Mouse (Mus musculus): ENCODE measurements around the gene Arhgef10l. TPM values are rescaled to one million over a fixed set of nuclear protein-coding genes. Genes with fewer than 3 reads are reported as not detected.

Arhgef10l gene
- polyA plus RNA-seq, 1 experiment from 2014 or later, result 32.3 TPM

- H3K27ac ChIP-seq, result 0 out of 2 replicates have a peak overlapping the region, but pooled peaks have one; percentile 19
- 71% methylated on average over 7 of the region's 7 CpGs for WGBS
- 0 out of 2 replicates have a peak, but pooled peaks cover 5% of the 10 kb centered on the region for H3K27me3 ChIP-seq (ENCODE audit: insufficient read depth, poor library complexity, severe bottlenecking)
- no peak overlapping the region for H3K4me3 ChIP-seq
- no peak for DNase-seq (ENCODE audit: low spot score)
- H3K9me3 ChIP-seq, result no peaks in the 10 kb centered on the region
- no peaks in the 10 kb centered on the region for H3K36me3 ChIP-seq
- peaks cover 44% of the 10 kb centered on the region for H3K4me1 ChIP-seq (replicated peaks)
Observed at GRCm38 (mm10) chr4:140665053-140665452, 759 bp downstream of the Arhgef10l start.

GRCm38 (mm10) chr4:140662882-140663585 lies 2.8 kb downstream of the Arhgef10l start:
- peaks cover 62% of the 10 kb centered on the region for H3K4me1 ChIP-seq (replicated peaks)
- H3K27me3 ChIP-seq (ENCODE audit: insufficient read depth, poor library complexity, severe bottlenecking), result peaks cover 5% of the 10 kb centered on the region; the same call in 1 of the 2 replicates
- no peaks in the 10 kb centered on the region for H3K36me3 ChIP-seq
- no peaks in the 10 kb centered on the region for H3K9me3 ChIP-seq
- peak overlapping the region; percentile 79 for H3K27ac ChIP-seq
- H3K4me3 ChIP-seq, result no peak overlapping the region
- WGBS, result 31% methylated on average over 10 of the region's 10 CpGs
- DNase-seq (ENCODE audit: low spot score), result no peak

- Histone ChIP-seq H3K27ac (peak overlapping the region; percentile 79), H3K36me3 (no peaks in the 10 kb centered on the region), H3K4me1 (replicated peaks) (peaks cover 68% of the 10 kb centered on the region), H3K27me3 (ENCODE audit: insufficient read depth, poor library complexity, severe bottlenecking) (peaks cover 5% of the 10 kb centered on the region; the same call in 1 of the 2 replicates), H3K4me3 (no peak overlapping the region), H3K9me3 (no peaks in the 10 kb centered on the region)
- DNase-seq (ENCODE audit: low spot score), result no peak
- 39% methylated on average over 7 of the region's 7 CpGs for WGBS
Observed at GRCm38 (mm10) chr4:140662453-140662852, 3.4 kb downstream of the Arhgef10l start.

- Histone ChIP-seq H3K27ac (peak overlapping the region; percentile 79), H3K4me3 (no peak overlapping the region), H3K36me3 (no peaks in the 10 kb centered on the region), H3K27me3 (ENCODE audit: insufficient read depth, poor library complexity, severe bottlenecking) (peaks cover 5% of the 10 kb centered on the region; the same call in 1 of the 2 replicates), H3K4me1 (replicated peaks) (peaks cover 77% of the 10 kb centered on the region), H3K9me3 (no peaks in the 10 kb centered on the region)
- DNase-seq (ENCODE audit: low spot score), result no peak
- 79% methylated on average over 18 of the region's 18 CpGs for WGBS
Observed at GRCm38 (mm10) chr4:140661406-140662022, 4.3 kb downstream of the Arhgef10l start.

- Histone ChIP-seq H3K4me3 (peak overlapping the region; percentile 36), H3K4me1 (replicated peaks) (peaks cover 58% of the 10 kb centered on the region), H3K36me3 (no peaks in the 10 kb centered on the region), H3K27me3 (ENCODE audit: insufficient read depth, poor library complexity, severe bottlenecking) (peaks cover 2% of the 10 kb centered on the region; the same call in 1 of the 2 replicates), H3K27ac (peak overlapping the region; percentile 94), H3K9me3 (no peaks in the 10 kb centered on the region)
- DNase-seq (ENCODE audit: low spot score), result peak; percentile 75
- 4% methylated on average over 24 of the region's 24 CpGs for WGBS
Observed at GRCm38 (mm10) chr4:140657681-140658575, 7.9 kb downstream of the Arhgef10l start.

GRCm38 (mm10) chr4:140656529-140656928 lies 9.3 kb downstream of the Arhgef10l start:
- peaks cover 44% of the 10 kb centered on the region for H3K4me1 ChIP-seq (replicated peaks)
- peaks cover 2% of the 10 kb centered on the region; the same call in 1 of the 2 replicates for H3K27me3 ChIP-seq (ENCODE audit: insufficient read depth, poor library complexity, severe bottlenecking)
- no peak overlapping the region for H3K4me3 ChIP-seq
- no peak for DNase-seq (ENCODE audit: low spot score)
- H3K27ac ChIP-seq, result peak overlapping the region; percentile 94
- 73% methylated on average over 8 of the region's 8 CpGs for WGBS
- H3K9me3 ChIP-seq, result no peaks in the 10 kb centered on the region
- H3K36me3 ChIP-seq, result no peaks in the 10 kb centered on the region

GRCm38 (mm10) chr4:140654798-140655197 lies 11.0 kb downstream of the Arhgef10l start:
- Histone ChIP-seq H3K27ac (no peak overlapping the region), H3K4me3 (no peak overlapping the region), H3K27me3 (ENCODE audit: insufficient read depth, poor library complexity, severe bottlenecking) (peaks cover 2% of the 10 kb centered on the region; the same call in 1 of the 2 replicates), H3K36me3 (no peaks in the 10 kb centered on the region), H3K9me3 (no peaks in the 10 kb centered on the region), H3K4me1 (replicated peaks) (peaks cover 43% of the 10 kb centered on the region)
- no peak for DNase-seq (ENCODE audit: low spot score)
- WGBS, result 82% methylated on average over 8 of the region's 8 CpGs

GRCm38 (mm10) chr4:140653835-140654583 lies 11.8 kb downstream of the Arhgef10l start:
- Histone ChIP-seq H3K36me3 (no peaks in the 10 kb centered on the region), H3K27me3 (ENCODE audit: insufficient read depth, poor library complexity, severe bottlenecking) (peaks cover 2% of the 10 kb centered on the region; the same call in 1 of the 2 replicates), H3K4me1 (replicated peaks) (peaks cover 43% of the 10 kb centered on the region), H3K27ac (no peak overlapping the region), H3K9me3 (no peaks in the 10 kb centered on the region), H3K4me3 (no peak overlapping the region)
- WGBS, result 60% methylated on average over 14 of the region's 14 CpGs
- DNase-seq (ENCODE audit: low spot score), result no peak

- no peak for DNase-seq (ENCODE audit: low spot score)
- H3K4me3 ChIP-seq, result no peak overlapping the region
Observed at GRCm38 (mm10) chr4:140649731-140650130, 16.1 kb downstream of the Arhgef10l start.

GRCm38 (mm10) chr4:140649207-140649591 lies 16.6 kb downstream of the Arhgef10l start:
- Histone ChIP-seq H3K4me1 (replicated peaks) (peaks cover 51% of the 10 kb centered on the region), H3K9me3 (no peaks in the 10 kb centered on the region), H3K27me3 (ENCODE audit: insufficient read depth, poor library complexity, severe bottlenecking) (peaks cover 2% of the 10 kb centered on the region; the same call in 1 of the 2 replicates), H3K36me3 (peaks cover 26% of the 10 kb centered on the region), H3K4me3 (peak overlapping the region; percentile 84), H3K27ac (peak overlapping the region; percentile 99)
- DNase-seq (ENCODE audit: low spot score), result no peak
- whole genome bisulfite sequencing, result 36% methylated on average over 9 of the region's 9 CpGs

More at GRCm38 (mm10) chr4:140649731-140650130, 16.1 kb downstream of the Arhgef10l start:
- WGBS, result 58% methylated on average over 1 of the region's 1 CpGs
- H3K36me3 ChIP-seq, result peaks cover 21% of the 10 kb centered on the region
- H3K4me1 ChIP-seq (replicated peaks), result peaks cover 46% of the 10 kb centered on the region
- H3K27ac ChIP-seq, result peak overlapping the region; percentile 99
- H3K9me3 ChIP-seq, result no peaks in the 10 kb centered on the region
- peaks cover 2% of the 10 kb centered on the region; the same call in 1 of the 2 replicates for H3K27me3 ChIP-seq (ENCODE audit: insufficient read depth, poor library complexity, severe bottlenecking)

- DNase-seq (ENCODE audit: low spot score), result peak; percentile 67
- Histone ChIP-seq H3K4me1 (replicated peaks) (peaks cover 55% of the 10 kb centered on the region), H3K4me3 (peak overlapping the region; percentile 84), H3K27ac (peak overlapping the region; percentile 99), H3K36me3 (peaks cover 32% of the 10 kb centered on the region), H3K27me3 (ENCODE audit: insufficient read depth, poor library complexity, severe bottlenecking) (peaks cover 2% of the 10 kb centered on the region; the same call in 1 of the 2 replicates), H3K9me3 (no peaks in the 10 kb centered on the region)
- under 1% methylated on average over 50 of the region's 50 CpGs for WGBS
Observed at GRCm38 (mm10) chr4:140648443-140649206, 17.2 kb downstream of the Arhgef10l start.
